ENCODE assay signal across 9 mouse cellular contexts in genomic region chr2:32535501-32535991, GRCm38 (mm10). TPM values are rescaled to one million over a fixed set of nuclear protein-coding genes. Genes with fewer than 3 reads are reported as not detected.
DNase-seq lines count a peak whose midpoint lies in the region; ATAC-seq and TF ChIP-seq lines count a peak whose summit lies in the region.
"Had no signal": no experiment of that assay in that cellular context is flagged by ENCODE, and none has a peak within 500 bp of the region (broad histone marks: within the 10 kb centered on the region; RNA-seq: fewer than 3 reads in every experiment).

No protein-coding gene starts in this region.

- TF ChIP-seq POLR2A in MEL (IDR thresholded peaks at IDR 0.05; ENCODE audit: control insufficient read depth in 1 of 2, insufficient read depth in 1 of 2, low read depth in 1 of 2, low read length in 2 of 2, poor library complexity in 1 of 2), result no peak
- TF ChIP-seq POLR2A in bone marrow macrophage, adult 2 months (IDR thresholded peaks at IDR 0.05; ENCODE audit: borderline replicate concordance, low read depth, low read length), result no peak

- no peaks in the 10 kb centered on the region for H3K9me3 ChIP-seq in MEL (replicated peaks; ENCODE audit: insufficient read depth, low read length)
- H3K9me3 ChIP-seq in heart, postnatal 0 days (replicated peaks; ENCODE audit: control insufficient read depth, low read length), result no peaks in the 10 kb centered on the region
- no peaks in the 10 kb centered on the region for H3K9me3 ChIP-seq in lung, embryonic 15.5 days

- no peak for TF ChIP-seq EP300 in MEL (IDR thresholded peaks at IDR 0.05; ENCODE audit: low read depth in 1 of 2, low read length in 2 of 2)
- TF ChIP-seq EP300 in heart, postnatal 0 days (IDR thresholded peaks at IDR 0.05; ENCODE audit: low read depth), result no peak

- H3K27me3 ChIP-seq in MEL (ENCODE audit: control insufficient read depth in 1 of 2, insufficient read depth in 2 of 2, low read length in 2 of 2), result no peaks in the 10 kb centered on the region
- H3K27me3 ChIP-seq in heart, postnatal 0 days (ENCODE audit: control insufficient read depth, insufficient read depth, low read length), result no peaks in the 10 kb centered on the region
- H3K27me3 ChIP-seq in lung, embryonic 15.5 days, result no peaks in the 10 kb centered on the region

- H3K27ac ChIP-seq in MEL (ENCODE audit: control insufficient read depth, low read depth, low read length), result no peak overlapping the region
- no peak overlapping the region for H3K27ac ChIP-seq in bone marrow macrophage, adult 2 months (ENCODE audit: insufficient read depth, low read depth, low read length)
- peak overlapping the region; percentile 91 for H3K27ac ChIP-seq in heart, postnatal 0 days (ENCODE audit: low read depth)
- peak overlapping the region; percentile 98 for H3K27ac ChIP-seq in lung, embryonic 15.5 days

- no peak for TF ChIP-seq RAD21 in MEL (IDR thresholded peaks at IDR 0.05; ENCODE audit: low read depth, low read length)

- ATAC-seq in erythroid progenitor cell, adult 5-6 weeks (replicated peaks; ENCODE audit: low FRiP score, poor library complexity, severe bottlenecking), result peak; percentile 11; the same call in 1 of the 2 replicates
- peak; percentile 7; the same call in 1 of the 2 replicates for ATAC-seq in heart, postnatal 0 days (ENCODE audit: insufficient read depth, low read depth)
- peak; percentile 37 for ATAC-seq in lung, embryonic 15.5 days (ENCODE audit: borderline replicate concordance, extremely low read depth, low FRiP score, low TSS enrichment)
- no peak for ATAC-seq in megakaryocyte-erythroid progenitor cell, adult 5-6 weeks (replicated peaks; ENCODE audit: low FRiP score, low TSS enrichment, poor library complexity, severe bottlenecking)

- H3K4me1 ChIP-seq in MEL (ENCODE audit: control insufficient read depth in 1 of 2, insufficient read depth in 2 of 2, low read length in 2 of 2), result peaks cover 10 to 25% of the 10 kb centered on the region in 2 experiments
- peaks cover 22% of the 10 kb centered on the region for H3K4me1 ChIP-seq in bone marrow macrophage, adult 2 months (ENCODE audit: control insufficient read depth, insufficient read depth, low read length)
- H3K4me1 ChIP-seq in heart, postnatal 0 days (ENCODE audit: control insufficient read depth, insufficient read depth), result peaks cover 35% of the 10 kb centered on the region; the same call in 1 of the 2 replicates
- H3K4me1 ChIP-seq in lung, embryonic 15.5 days, result peaks cover 65% of the 10 kb centered on the region

- peak overlapping the region; percentile 72 for H3K9ac ChIP-seq in MEL (ENCODE audit: control insufficient read depth, low read depth, low read length, poor library complexity, severe bottlenecking)
- H3K9ac ChIP-seq in heart, postnatal 0 days (replicated peaks; ENCODE audit: low read depth, low read length), result peak overlapping the region; percentile 90
- peak overlapping the region; percentile 87 for H3K9ac ChIP-seq in lung, embryonic 15.5 days

- H3K79me2 ChIP-seq in MEL (ENCODE audit: control insufficient read depth, insufficient read depth, low read length, poor library complexity), result no peaks in the 10 kb centered on the region; the same call in 1 of the 2 replicates

- TF ChIP-seq CTCF in MEL (IDR thresholded peaks at IDR 0.05 in 2 of 3, conservative IDR thresholded peaks at IDR 0.05 in 1 of 3; ENCODE audit: control insufficient read depth in 1 of 3, insufficient read depth in 1 of 3, low read depth in 2 of 3, low read length in 3 of 3, poor library complexity in 1 of 3, severe bottlenecking in 1 of 3), result no peak
- no peak for TF ChIP-seq CTCF in bone marrow macrophage, adult 2 months (IDR thresholded peaks at IDR 0.05; ENCODE audit: low read depth, low read length)
- no peak for TF ChIP-seq CTCF in heart, postnatal 0 days (IDR thresholded peaks at IDR 0.05; ENCODE audit: low read depth)

- peak overlapping the region; percentile 93 for H3K4me2 ChIP-seq in heart, postnatal 0 days (ENCODE audit: low read depth, low read length)
- H3K4me2 ChIP-seq in lung, embryonic 15.5 days, result peak overlapping the region; percentile 77

- peak overlapping the region; percentile 68 to 95 for H3K4me3 ChIP-seq in MEL (ENCODE audit: control insufficient read depth in 1 of 2, insufficient read depth in 1 of 2, low read depth in 2 of 2, low read length in 2 of 2)
- peak overlapping the region; percentile 89 for H3K4me3 ChIP-seq in bone marrow macrophage, adult 2 months (ENCODE audit: insufficient read depth, low read length)
- H3K4me3 ChIP-seq in heart, postnatal 0 days (ENCODE audit: low read depth, low read length), result peak overlapping the region; percentile 84
- H3K4me3 ChIP-seq in lung, embryonic 15.5 days, result peak overlapping the region; percentile 67

- peaks cover 0 to 15% of the 10 kb centered on the region in 2 experiments; a peak in 2 of 4 replicates for H3K36me3 ChIP-seq in MEL (ENCODE audit: control insufficient read depth in 1 of 2, insufficient read depth in 2 of 2, low read length in 2 of 2)
- no peaks in the 10 kb centered on the region for H3K36me3 ChIP-seq in heart, postnatal 0 days (replicated peaks; ENCODE audit: control insufficient read depth, insufficient read depth, low read length)
- H3K36me3 ChIP-seq in lung, embryonic 15.5 days, result no peaks in the 10 kb centered on the region

- no peak for DNase-seq in MEL (ENCODE audit: low read depth, low spot score)
- no peak for DNase-seq in heart, postnatal 0 days (ENCODE audit: low spot score)
- DNase-seq in kidney, postnatal 25 days, result peak; percentile 71 to 92
- peak; percentile 72 to 74 for DNase-seq in right cerebral cortex, postnatal 10 days (ENCODE audit: low spot score in 2 of 2)

- WGBS in heart, postnatal 0 days, result under 1% methylated on average over 31 of the region's 56 CpGs
- under 1% methylated on average over 52 of the region's 56 CpGs for WGBS in lung, embryonic 15.5 days

RNA-seq across cellular contexts. Expression of gene Fam102a, which starts 0.4 kb away (rescaled TPM):
- 1.5 and 2.4 TPM in 2 replicates for total RNA-seq in MEL (2012; rRNA removed)
- 1 to 10 TPM in 1 of 2 experiments, not detected in 1; 1.8 TPM for polyA plus RNA-seq in MEL (2012; ENCODE audit: insufficient read depth in 1 of 2, insufficient read length in 2 of 2, low read depth in 1 of 2, low replicate concordance in 2 of 2, missing spikeins in 1 of 2)
- 4.7 and 5.3 TPM in 2 replicates for polyA plus RNA-seq in bone marrow macrophage, adult 2 months (2012; ENCODE audit: insufficient read depth, insufficient read length, missing spikeins)
- total RNA-seq in erythroid progenitor cell, adult 5-6 weeks (2015; ENCODE audit: low replicate concordance), result 3.6 and 12.6 TPM in 2 replicates
- total RNA-seq in erythroid progenitor cell, adult 5-6 weeks (2017; ENCODE audit: low replicate concordance), result 0.77 and 3.0 TPM in 2 replicates
- 11.2 and 12.3 TPM in 2 replicates for total RNA-seq in heart, postnatal 0 days (2014; rRNA removed; ENCODE audit: low replicate concordance)
- 2.8 and 3.1 TPM in 2 replicates for polyA plus RNA-seq in heart, postnatal 0 days (2015; fragmentation: Nextera tagmentation; extraction: Ambion mirVana)
- polyA plus RNA-seq in lung, embryonic 15.5 days (2015; fragmentation: Nextera tagmentation; extraction: Ambion mirVana), result 12.3 and 12.6 TPM in 2 replicates
- total RNA-seq in megakaryocyte-erythroid progenitor cell, adult 5-6 weeks (2014; fragmentation: Nextera tagmentation), result 1.5 and 2.9 TPM in 2 replicates
- total RNA-seq in megakaryocyte-erythroid progenitor cell, adult 5-6 weeks (2017), result 0.34 and 2.3 TPM in 2 replicates

RNA-seq across cellular contexts. Expression of gene Dpm2, which starts 35.1 kb away (rescaled TPM):
- 39.5 and 45.8 TPM in 2 replicates for total RNA-seq in MEL (2012; rRNA removed)
- 100 to 1,000 TPM in 1 of 2 experiments, not detected in 1; 109 TPM for polyA plus RNA-seq in MEL (2012; ENCODE audit: insufficient read depth in 1 of 2, insufficient read length in 2 of 2, low read depth in 1 of 2, low replicate concordance in 2 of 2, missing spikeins in 1 of 2)
- 55.6 and 68.0 TPM in 2 replicates for polyA plus RNA-seq in bone marrow macrophage, adult 2 months (2012; ENCODE audit: insufficient read depth, insufficient read length, missing spikeins)
- 33.9 and 45.3 TPM in 2 replicates for total RNA-seq in erythroid progenitor cell, adult 5-6 weeks (2015; ENCODE audit: low replicate concordance)
- 11.8 and 21.1 TPM in 2 replicates for total RNA-seq in erythroid progenitor cell, adult 5-6 weeks (2017; ENCODE audit: low replicate concordance)
- 17.9 and 31.0 TPM in 2 replicates for total RNA-seq in heart, postnatal 0 days (2014; rRNA removed; ENCODE audit: low replicate concordance)
- polyA plus RNA-seq in heart, postnatal 0 days (2015; fragmentation: Nextera tagmentation; extraction: Ambion mirVana), result 56.1 and 58.4 TPM in 2 replicates
- 101 and 107 TPM in 2 replicates for polyA plus RNA-seq in lung, embryonic 15.5 days (2015; fragmentation: Nextera tagmentation; extraction: Ambion mirVana)
- total RNA-seq in megakaryocyte-erythroid progenitor cell, adult 5-6 weeks (2014; fragmentation: Nextera tagmentation), result 94.2 and 108 TPM in 2 replicates
- 33.0 and 38.5 TPM in 2 replicates for total RNA-seq in megakaryocyte-erythroid progenitor cell, adult 5-6 weeks (2017)

RNA-seq across cellular contexts. Expression of gene Pip5kl1, which starts 39.1 kb away (rescaled TPM):
- 0.56 and 0.58 TPM in 2 replicates for total RNA-seq in MEL (2012; rRNA removed)
- under 1 TPM in 1 of 2 experiments, not detected in 1; 0.22 TPM for polyA plus RNA-seq in MEL (2012; ENCODE audit: insufficient read depth in 1 of 2, insufficient read length in 2 of 2, low read depth in 1 of 2, low replicate concordance in 2 of 2, missing spikeins in 1 of 2)
- not detected in 2 replicates for polyA plus RNA-seq in bone marrow macrophage, adult 2 months (2012; ENCODE audit: insufficient read depth, insufficient read length, missing spikeins)
- total RNA-seq in erythroid progenitor cell, adult 5-6 weeks (2015; ENCODE audit: low replicate concordance), result not detected in 2 replicates
- not detected in 2 replicates for total RNA-seq in erythroid progenitor cell, adult 5-6 weeks (2017; ENCODE audit: low replicate concordance)
- not detected in 2 replicates for total RNA-seq in heart, postnatal 0 days (2014; rRNA removed; ENCODE audit: low replicate concordance)
- 0.18 TPM in 1 of 2 replicates, not detected in the other for polyA plus RNA-seq in heart, postnatal 0 days (2015; fragmentation: Nextera tagmentation; extraction: Ambion mirVana)
- 0.30 and 0.39 TPM in 2 replicates for polyA plus RNA-seq in lung, embryonic 15.5 days (2015; fragmentation: Nextera tagmentation; extraction: Ambion mirVana)
- not detected in 2 replicates for total RNA-seq in megakaryocyte-erythroid progenitor cell, adult 5-6 weeks (2014; fragmentation: Nextera tagmentation)
- total RNA-seq in megakaryocyte-erythroid progenitor cell, adult 5-6 weeks (2017), result 0.23 TPM in 1 of 2 replicates, not detected in the other
- total RNA-seq: gastrocnemius, adult 8-10 months had no signal

RNA-seq across cellular contexts. Expression of gene 9430097D07Rik, which starts 39.9 kb away (rescaled TPM):
- 0.12 and 0.13 TPM in 2 replicates for total RNA-seq in MEL (2012; rRNA removed)
- under 1 TPM in 1 of 2 experiments, not detected in 1; 0.11 TPM for polyA plus RNA-seq in MEL (2012; ENCODE audit: insufficient read depth in 1 of 2, insufficient read length in 2 of 2, low read depth in 1 of 2, low replicate concordance in 2 of 2, missing spikeins in 1 of 2)
- polyA plus RNA-seq in bone marrow macrophage, adult 2 months (2012; ENCODE audit: insufficient read depth, insufficient read length, missing spikeins), result not detected in 2 replicates
- total RNA-seq in erythroid progenitor cell, adult 5-6 weeks (2015; ENCODE audit: low replicate concordance), result not detected in 2 replicates
- total RNA-seq in erythroid progenitor cell, adult 5-6 weeks (2017; ENCODE audit: low replicate concordance), result 0.90 TPM in 1 of 2 replicates, not detected in the other
- not detected in 2 replicates for total RNA-seq in heart, postnatal 0 days (2014; rRNA removed; ENCODE audit: low replicate concordance)
- polyA plus RNA-seq in heart, postnatal 0 days (2015; fragmentation: Nextera tagmentation; extraction: Ambion mirVana), result not detected in 2 replicates
- polyA plus RNA-seq in lung, embryonic 15.5 days (2015; fragmentation: Nextera tagmentation; extraction: Ambion mirVana), result 0.29 TPM in 1 of 2 replicates, not detected in the other
- not detected in 2 replicates for total RNA-seq in megakaryocyte-erythroid progenitor cell, adult 5-6 weeks (2014; fragmentation: Nextera tagmentation)
- 0.75 TPM in 1 of 2 replicates, not detected in the other for total RNA-seq in megakaryocyte-erythroid progenitor cell, adult 5-6 weeks (2017)
- total RNA-seq: gastrocnemius, adult 8-10 months had no signal

RNA-seq across cellular contexts. Expression of gene St6galnac4, which starts 51.3 kb away (rescaled TPM):
- 44.3 and 58.3 TPM in 2 replicates for total RNA-seq in MEL (2012; rRNA removed)
- polyA plus RNA-seq in MEL (2012; ENCODE audit: insufficient read depth in 1 of 2, insufficient read length in 2 of 2, low read depth in 1 of 2, low replicate concordance in 2 of 2, missing spikeins in 1 of 2), result 100 to 1,000 TPM in 1 of 2 experiments, not detected in 1; 109 TPM
- polyA plus RNA-seq in bone marrow macrophage, adult 2 months (2012; ENCODE audit: insufficient read depth, insufficient read length, missing spikeins), result 22.0 and 26.9 TPM in 2 replicates
- total RNA-seq in erythroid progenitor cell, adult 5-6 weeks (2015; ENCODE audit: low replicate concordance), result 2.9 and 3.8 TPM in 2 replicates
- 2.3 and 2.4 TPM in 2 replicates for total RNA-seq in erythroid progenitor cell, adult 5-6 weeks (2017; ENCODE audit: low replicate concordance)
- 25.7 and 28.0 TPM in 2 replicates for total RNA-seq in heart, postnatal 0 days (2014; rRNA removed; ENCODE audit: low replicate concordance)
- 25.5 and 27.0 TPM in 2 replicates for polyA plus RNA-seq in heart, postnatal 0 days (2015; fragmentation: Nextera tagmentation; extraction: Ambion mirVana)
- polyA plus RNA-seq in lung, embryonic 15.5 days (2015; fragmentation: Nextera tagmentation; extraction: Ambion mirVana), result 25.9 and 26.1 TPM in 2 replicates
- 21.5 and 29.8 TPM in 2 replicates for total RNA-seq in megakaryocyte-erythroid progenitor cell, adult 5-6 weeks (2014; fragmentation: Nextera tagmentation)
- total RNA-seq in megakaryocyte-erythroid progenitor cell, adult 5-6 weeks (2017), result 22.3 and 22.7 TPM in 2 replicates

Comparison
In these comparisons a context has a peak if more than half of its experiments do, and no peak if none do; other contexts are left out.
1. DNase-seq: peak in kidney, postnatal 25 days (2 of 2) and right cerebral cortex, postnatal 10 days (2 of 2); none in MEL (single experiment) and heart, postnatal 0 days (single experiment).
2. H3K27ac ChIP-seq: peak in heart, postnatal 0 days (single experiment) and lung, embryonic 15.5 days (single experiment); none in MEL (single experiment) and bone marrow macrophage, adult 2 months (single experiment).
3. Peak in every context shown above with its lines, with median percentiles within 50 percentile points of each other: H3K4me3 ChIP-seq and H3K9ac ChIP-seq.